Comparison of ENCODE assay signal across 8 mouse cellular contexts in genomic region chrX:134541955-134542308, GRCm38 (mm10). TPM values are rescaled to one million over a fixed set of nuclear protein-coding genes. Genes with fewer than 3 reads are reported as not detected.
A peak's percentile ranks its signal among the peaks of the same experiment; 100 is the strongest.
DNase-seq lines count a peak whose midpoint lies in the region; ATAC-seq and TF ChIP-seq lines count a peak whose summit lies in the region.

No protein-coding gene starts in this region.

- 20% methylated on average over 6 of the region's 6 CpGs for WGBS in kidney, embryonic 14.5 days
- 25% methylated on average over 6 of the region's 6 CpGs for WGBS in hindbrain, embryonic 15.5 days
- WGBS in midbrain, embryonic 14.5 days: 28% methylated on average over 6 of the region's 6 CpGs

- no peaks in the 10 kb centered on the region for H3K9me3 ChIP-seq in kidney, embryonic 14.5 days (ENCODE audit: control insufficient read depth, low read length)
- H3K9me3 ChIP-seq in hindbrain, embryonic 15.5 days: no peaks in the 10 kb centered on the region
- no peaks in the 10 kb centered on the region for H3K9me3 ChIP-seq in midbrain, embryonic 14.5 days (ENCODE audit: control insufficient read depth, low read length)

- TF ChIP-seq POLR2A in bone marrow macrophage, adult 2 months (IDR thresholded peaks at IDR 0.05; ENCODE audit: borderline replicate concordance, low read depth, low read length): no peak

- H3K27ac ChIP-seq in kidney, embryonic 14.5 days (ENCODE audit: low read depth, low read length): peak overlapping the region; percentile 77
- H3K27ac ChIP-seq in bone marrow macrophage, adult 2 months (ENCODE audit: insufficient read depth, low read depth, low read length): peak overlapping the region; percentile 68
- peak overlapping the region; percentile 73 for H3K27ac ChIP-seq in hindbrain, embryonic 15.5 days (replicated peaks)
- H3K27ac ChIP-seq in midbrain, embryonic 14.5 days (replicated peaks; ENCODE audit: low read depth, low read length): no peak overlapping the region

- no peak for DNase-seq in kidney, postnatal 25 days
- DNase-seq in midbrain, embryonic 14.5 days: no peak
- no peak for DNase-seq in adrenal gland, postnatal 14 days
- DNase-seq in thymus, postnatal 4 days: no peak

- H3K9ac ChIP-seq in kidney, embryonic 14.5 days (ENCODE audit: low read depth, low read length): peak overlapping the region; percentile 59
- peak overlapping the region; percentile 49; the same call in 1 of the 2 replicates for H3K9ac ChIP-seq in hindbrain, embryonic 15.5 days
- H3K9ac ChIP-seq in midbrain, embryonic 14.5 days (replicated peaks; ENCODE audit: low read length): peak overlapping the region; percentile 40; the same call in 1 of the 2 replicates

- TF ChIP-seq CTCF in bone marrow macrophage, adult 2 months (IDR thresholded peaks at IDR 0.05; ENCODE audit: low read depth, low read length): no peak

- H3K36me3 ChIP-seq in kidney, embryonic 14.5 days (ENCODE audit: control insufficient read depth, insufficient read depth, low read length): no peaks in the 10 kb centered on the region
- H3K36me3 ChIP-seq in hindbrain, embryonic 15.5 days: no peaks in the 10 kb centered on the region
- no peaks in the 10 kb centered on the region for H3K36me3 ChIP-seq in midbrain, embryonic 14.5 days (ENCODE audit: control insufficient read depth, insufficient read depth, low read length)

- H3K4me2 ChIP-seq in kidney, embryonic 14.5 days (replicated peaks; ENCODE audit: low read depth, low read length): peak overlapping the region; percentile 42
- peak overlapping the region; percentile 71 for H3K4me2 ChIP-seq in hindbrain, embryonic 15.5 days
- H3K4me2 ChIP-seq in midbrain, embryonic 14.5 days (ENCODE audit: low read length): peak overlapping the region; percentile 62

- H3K4me3 ChIP-seq in kidney, embryonic 14.5 days (ENCODE audit: low read length): peak overlapping the region; percentile 56
- H3K4me3 ChIP-seq in bone marrow macrophage, adult 2 months (ENCODE audit: insufficient read depth, low read length): peak overlapping the region; percentile 74
- peak overlapping the region; percentile 53 for H3K4me3 ChIP-seq in hindbrain, embryonic 15.5 days
- peak overlapping the region; percentile 44 for H3K4me3 ChIP-seq in midbrain, embryonic 14.5 days (replicated peaks; ENCODE audit: low read depth, low read length)

- H3K4me1 ChIP-seq in kidney, embryonic 14.5 days (ENCODE audit: control insufficient read depth, insufficient read depth, low read length): no peaks in the 10 kb centered on the region
- H3K4me1 ChIP-seq in bone marrow macrophage, adult 2 months (ENCODE audit: control insufficient read depth, insufficient read depth, low read length): 0 out of 2 replicates have a peak, but pooled peaks cover 2% of the 10 kb centered on the region
- no peaks in the 10 kb centered on the region for H3K4me1 ChIP-seq in hindbrain, embryonic 15.5 days (replicated peaks)
- no peaks in the 10 kb centered on the region for H3K4me1 ChIP-seq in midbrain, embryonic 14.5 days (ENCODE audit: control insufficient read depth, insufficient read depth, low read length)

- H3K27me3 ChIP-seq in kidney, embryonic 14.5 days (ENCODE audit: control insufficient read depth, insufficient read depth, low read length): no peaks in the 10 kb centered on the region
- H3K27me3 ChIP-seq in hindbrain, embryonic 15.5 days: no peaks in the 10 kb centered on the region
- H3K27me3 ChIP-seq in midbrain, embryonic 14.5 days (ENCODE audit: control insufficient read depth, insufficient read depth, low read length): no peaks in the 10 kb centered on the region

- ATAC-seq in kidney, embryonic 14.5 days (ENCODE audit: low FRiP score, low TSS enrichment): no peak
- no peak for ATAC-seq in hindbrain, embryonic 15.5 days (ENCODE audit: low FRiP score, low read depth)
- ATAC-seq in midbrain, embryonic 14.5 days (ENCODE audit: low FRiP score, low TSS enrichment): no peak
- ATAC-seq in inflammation-experienced regulatory T-cells, adult 6 months: no peak

RNA-seq across cellular contexts. Expression of gene Timm8a1, which starts 0.3 kb away (rescaled TPM):
- 92.6 and 104 TPM in 2 replicates for polyA plus RNA-seq in kidney, embryonic 14.5 days (2014; fragmentation: Nextera tagmentation; extraction: Ambion mirVana)
- 6.9 and 7.4 TPM in 2 replicates for polyA plus RNA-seq in bone marrow macrophage, adult 2 months (2012; ENCODE audit: insufficient read depth, insufficient read length, missing spikeins)
- 44.1 and 47.7 TPM in 2 replicates for polyA plus RNA-seq in hindbrain, embryonic 15.5 days (2015; fragmentation: Nextera tagmentation; extraction: Ambion mirVana)
- 41.4 and 47.1 TPM in 2 replicates for polyA plus RNA-seq in midbrain, embryonic 14.5 days (2014; fragmentation: Nextera tagmentation; extraction: Ambion mirVana)
- 52.4 and 53.2 TPM in 2 replicates for total RNA-seq in adrenal gland, postnatal 14 days (2021)
- polyA plus RNA-seq in inflammation-experienced regulatory T-cells, adult 6 months (2017; shearing (Covaris generic)): 10 to 100 TPM; 26.3 to 31.8 (median 30.4) TPM

RNA-seq across cellular contexts. Expression of gene Btk, which starts 41.4 kb away (rescaled TPM):
- polyA plus RNA-seq in kidney, embryonic 14.5 days (2014; fragmentation: Nextera tagmentation; extraction: Ambion mirVana): 0.31 and 0.41 TPM in 2 replicates
- 73.8 and 74.3 TPM in 2 replicates for polyA plus RNA-seq in bone marrow macrophage, adult 2 months (2012; ENCODE audit: insufficient read depth, insufficient read length, missing spikeins)
- 0.47 and 0.51 TPM in 2 replicates for polyA plus RNA-seq in hindbrain, embryonic 15.5 days (2015; fragmentation: Nextera tagmentation; extraction: Ambion mirVana)
- polyA plus RNA-seq in midbrain, embryonic 14.5 days (2014; fragmentation: Nextera tagmentation; extraction: Ambion mirVana): 0.26 TPM in 1 of 2 replicates, not detected in the other
- 2.1 and 4.7 TPM in 2 replicates for total RNA-seq in adrenal gland, postnatal 14 days (2021)
- 1 to 10 TPM in 2 of 3 experiments, under 1 TPM in 1; 0.54 to 1.2 (median 1.1) TPM for polyA plus RNA-seq in inflammation-experienced regulatory T-cells, adult 6 months (2017; shearing (Covaris generic))

RNA-seq across cellular contexts. Expression of gene Rpl36a, which starts 43.5 kb away (rescaled TPM):
- 515 and 711 TPM in 2 replicates for polyA plus RNA-seq in kidney, embryonic 14.5 days (2014; fragmentation: Nextera tagmentation; extraction: Ambion mirVana)
- polyA plus RNA-seq in bone marrow macrophage, adult 2 months (2012; ENCODE audit: insufficient read depth, insufficient read length, missing spikeins): 520 and 660 TPM in 2 replicates
- polyA plus RNA-seq in hindbrain, embryonic 15.5 days (2015; fragmentation: Nextera tagmentation; extraction: Ambion mirVana): 159 and 198 TPM in 2 replicates
- 207 and 220 TPM in 2 replicates for polyA plus RNA-seq in midbrain, embryonic 14.5 days (2014; fragmentation: Nextera tagmentation; extraction: Ambion mirVana)
- 329 and 369 TPM in 2 replicates for total RNA-seq in adrenal gland, postnatal 14 days (2021)
- 100 to 1,000 TPM; 370 to 723 (median 685) TPM for polyA plus RNA-seq in inflammation-experienced regulatory T-cells, adult 6 months (2017; shearing (Covaris generic))

RNA-seq across cellular contexts. Expression of gene Gla, which starts 59.0 kb away (rescaled TPM):
- 5.0 and 6.3 TPM in 2 replicates for polyA plus RNA-seq in kidney, embryonic 14.5 days (2014; fragmentation: Nextera tagmentation; extraction: Ambion mirVana)
- 50.1 and 57.5 TPM in 2 replicates for polyA plus RNA-seq in bone marrow macrophage, adult 2 months (2012; ENCODE audit: insufficient read depth, insufficient read length, missing spikeins)
- 3.1 and 5.0 TPM in 2 replicates for polyA plus RNA-seq in hindbrain, embryonic 15.5 days (2015; fragmentation: Nextera tagmentation; extraction: Ambion mirVana)
- 1.6 and 1.9 TPM in 2 replicates for polyA plus RNA-seq in midbrain, embryonic 14.5 days (2014; fragmentation: Nextera tagmentation; extraction: Ambion mirVana)
- total RNA-seq in adrenal gland, postnatal 14 days (2021): 5.8 and 7.0 TPM in 2 replicates
- 1 to 10 TPM; 3.1 to 5.2 (median 3.5) TPM for polyA plus RNA-seq in inflammation-experienced regulatory T-cells, adult 6 months (2017; shearing (Covaris generic))

RNA-seq across cellular contexts. Expression of gene Hnrnph2, which starts 59.0 kb away (rescaled TPM):
- 91.6 and 99.6 TPM in 2 replicates for polyA plus RNA-seq in kidney, embryonic 14.5 days (2014; fragmentation: Nextera tagmentation; extraction: Ambion mirVana)
- polyA plus RNA-seq in bone marrow macrophage, adult 2 months (2012; ENCODE audit: insufficient read depth, insufficient read length, missing spikeins): 105 TPM in 2 replicates
- 139 and 141 TPM in 2 replicates for polyA plus RNA-seq in hindbrain, embryonic 15.5 days (2015; fragmentation: Nextera tagmentation; extraction: Ambion mirVana)
- 92.3 and 106 TPM in 2 replicates for polyA plus RNA-seq in midbrain, embryonic 14.5 days (2014; fragmentation: Nextera tagmentation; extraction: Ambion mirVana)
- total RNA-seq in adrenal gland, postnatal 14 days (2021): 96.9 and 100 TPM in 2 replicates
- polyA plus RNA-seq in inflammation-experienced regulatory T-cells, adult 6 months (2017; shearing (Covaris generic)): 100 to 1,000 TPM in 1 of 3 experiments, 10 to 100 TPM in 2; 96.0 to 102 (median 98.8) TPM

Comparison
In these comparisons a context has a peak if more than half of its experiments do, and no peak if none do; other contexts are left out.
1. RNA of gene Btk, which starts 41.4 kb away (polyA plus RNA-seq): 73.8 to 74.3 TPM in bone marrow macrophage, adult 2 months; 0.54 to 1.2 TPM in inflammation-experienced regulatory T-cells, adult 6 months, 0.47 to 0.51 TPM in hindbrain, embryonic 15.5 days, 0.31 to 0.41 TPM in kidney, embryonic 14.5 days and 0.26 TPM in midbrain, embryonic 14.5 days; every median in the first group is over 10 times any median in the second.
2. Peak in every context shown above with its lines, with median percentiles within 50 percentile points of each other: H3K4me2 ChIP-seq, H3K4me3 ChIP-seq and H3K9ac ChIP-seq.